Mouse (Mus musculus) kidney, adult 11 months (tissue): Measurements from ENCODE around the gene Hist2h3c1.
"Not testable (repeated sequence)": the region's sequence is repeated elsewhere in the genome, so short reads cannot be mapped to it uniquely, and the experiment has no call there.

Experiments used
- DNase-seq: peaks from one replicate; pipeline ENCODE4 v3.0.0; 2022

The Hist2h3c1 gene

GRCm38 (mm10) chr3:96235836-96236235 is 10.6 kb upstream of the Hist2h3c1 start:
- no peak for DNase-seq

- no peak for DNase-seq
These were observed 9.6 kb upstream of the Hist2h3c1 start for GRCm38 (mm10) chr3:96236834-96237334.

- no peak for DNase-seq
These were observed 9.1 kb upstream of the Hist2h3c1 start for GRCm38 (mm10) chr3:96237335-96237903.

GRCm38 (mm10) chr3:96237904-96238511 is 8.5 kb upstream of the Hist2h3c1 start:
- DNase-seq, result no peak

DNA sequence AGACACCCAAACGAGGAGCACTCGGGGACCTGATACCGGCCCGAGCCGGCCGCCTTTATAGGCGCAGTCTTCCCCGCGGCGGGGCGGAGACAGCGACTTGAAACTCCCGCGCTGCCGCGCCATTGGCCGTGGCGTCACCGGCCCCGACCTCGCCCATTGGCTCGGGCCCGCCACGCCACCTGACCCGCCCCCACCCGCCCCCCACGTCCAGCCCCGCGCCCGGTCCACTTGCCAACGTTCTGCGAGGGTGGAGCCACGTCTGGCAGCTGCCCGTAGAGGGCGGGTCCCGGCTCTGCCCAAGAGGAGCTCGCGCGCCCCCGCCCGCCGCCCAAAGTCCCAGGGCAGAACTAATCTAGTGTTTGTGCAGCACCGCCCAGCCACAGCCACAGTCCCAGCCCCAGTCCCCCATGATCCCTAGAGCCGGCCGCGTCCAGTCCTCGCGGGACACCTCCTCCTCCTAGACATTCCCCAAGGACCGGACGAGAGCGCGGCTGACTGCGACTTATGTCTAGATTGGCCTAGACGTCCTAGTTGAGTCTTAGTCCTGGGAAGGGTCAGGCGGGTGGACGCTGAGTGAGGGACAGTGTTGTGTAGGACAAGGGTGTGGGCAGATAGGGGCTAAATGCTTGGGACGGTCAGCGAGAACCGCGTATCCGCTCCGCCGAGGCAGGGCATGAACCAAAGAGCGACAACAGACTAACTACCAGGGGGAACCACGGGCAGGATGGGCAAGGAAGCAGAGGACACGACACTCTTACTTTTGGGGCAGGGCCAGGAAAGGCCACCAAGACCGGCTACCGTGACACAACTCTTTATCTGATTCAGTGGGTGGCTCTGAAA is 7.3 kb upstream of the Hist2h3c1 start, which contains the start of gene Hist2h3c2:
Hist2h3c2 (minus strand) TSS at position 174 of the 840 bp plus-strand sequence.
- peak; percentile 71 for DNase-seq

- DNase-seq, result peak; percentile 95
These were observed 6.3 kb upstream of the Hist2h3c1 start, which contains the start of gene Hist2h2aa2 for GRCm38 (mm10) chr3:96239949-96240798. Gene Hist2h2aa2, minus strand, starts transcription at chr3:96240276.

DNA sequence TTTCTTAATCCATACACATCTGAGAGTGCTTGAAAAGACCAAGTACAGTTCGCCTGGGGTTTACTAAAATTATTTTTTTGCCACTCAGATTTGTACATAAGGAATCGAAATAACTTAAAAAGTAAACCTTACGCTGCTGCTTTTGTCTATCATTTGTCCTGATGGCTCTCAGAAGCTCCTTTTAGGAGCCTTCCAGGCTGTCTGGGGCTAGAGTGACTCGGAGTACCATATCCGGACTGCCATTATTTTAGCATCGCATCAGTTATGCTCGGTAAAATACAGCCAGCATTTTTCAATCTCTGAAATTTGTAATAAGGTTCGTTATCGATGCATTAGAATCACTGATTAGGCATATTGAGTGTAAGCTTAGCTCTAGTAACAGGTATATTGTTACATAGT is 5.7 kb upstream of the Hist2h3c1 start:
- DNase-seq, result no peak

DNA sequence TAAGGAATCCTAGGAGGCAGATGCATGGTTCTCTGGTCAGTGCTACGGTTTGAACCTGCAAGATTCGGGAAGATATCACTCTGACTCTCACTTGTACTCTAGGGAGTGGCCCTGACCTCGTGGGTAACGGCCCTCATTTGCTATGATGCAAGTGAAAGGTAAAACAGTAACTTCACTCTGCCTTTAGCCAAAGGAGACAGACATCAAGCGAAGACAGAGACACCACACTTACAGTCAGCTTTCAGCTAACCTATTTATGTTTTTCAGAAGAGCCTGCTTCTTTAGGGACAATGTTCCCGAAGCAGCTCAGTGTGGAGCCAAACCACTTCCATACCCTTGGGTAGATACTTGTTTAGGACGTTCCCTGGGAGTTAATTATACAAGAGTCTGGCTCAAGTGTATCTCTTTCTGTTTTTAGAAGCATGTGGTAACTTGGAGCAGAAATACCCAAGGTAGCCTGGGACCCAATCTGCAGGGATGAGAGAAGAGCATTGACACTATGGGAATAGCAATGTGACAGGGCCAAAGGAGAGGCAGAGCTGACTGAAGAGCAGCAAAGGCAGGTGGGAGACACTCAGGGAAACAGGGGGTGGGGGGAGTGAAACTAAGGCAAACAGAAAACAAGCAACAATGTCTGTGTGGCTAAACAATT is 2.4 kb upstream of the Hist2h3c1 start:
- peak; percentile 31 for DNase-seq

DNA sequence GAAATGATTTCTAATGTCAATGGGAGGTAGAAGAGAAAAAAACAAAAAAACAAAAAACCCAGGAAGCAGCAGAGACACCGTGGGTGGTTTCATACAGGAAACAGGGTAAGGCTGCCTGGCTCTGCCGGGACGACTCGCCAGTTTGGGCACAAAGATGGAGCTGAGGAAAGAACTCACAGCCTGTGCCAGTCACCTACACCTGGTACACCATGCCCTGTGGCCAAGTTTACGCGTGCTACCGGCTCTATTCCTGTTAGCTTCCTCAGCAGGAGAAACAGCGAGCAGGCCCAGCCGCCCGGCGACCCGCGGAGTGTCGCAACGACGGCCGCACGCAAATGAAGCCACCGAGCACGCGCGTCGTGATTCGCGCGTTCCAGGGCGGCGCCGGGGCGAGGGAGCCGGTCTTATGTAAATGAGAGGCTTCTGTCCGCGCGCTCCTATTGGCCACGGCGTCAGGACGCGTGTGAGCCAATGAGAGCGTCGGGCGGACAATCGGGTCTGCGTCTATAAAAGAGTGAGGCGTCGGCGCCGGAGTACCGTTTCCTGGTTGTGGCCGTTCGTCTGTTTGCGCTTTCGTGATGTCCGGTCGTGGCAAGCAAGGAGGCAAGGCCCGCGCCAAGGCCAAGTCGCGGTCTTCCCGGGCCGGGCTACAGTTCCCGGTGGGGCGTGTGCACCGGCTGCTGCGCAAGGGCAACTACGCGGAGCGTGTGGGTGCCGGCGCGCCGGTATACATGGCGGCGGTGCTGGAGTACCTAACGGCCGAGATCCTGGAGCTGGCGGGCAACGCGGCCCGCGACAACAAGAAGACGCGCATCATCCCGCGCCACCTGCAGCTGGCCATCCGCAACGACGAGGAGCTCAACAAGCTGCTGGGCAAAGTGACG is 1.2 kb upstream of the Hist2h3c1 start, which contains the start of gene Hist2h2aa1:
Hist2h2aa1 (plus strand) TSS at position 495 of the 884 bp plus-strand sequence.
- peak; percentile 91 for DNase-seq

GRCm38 (mm10) chr3:96246018-96246417 is 467 bp upstream of the Hist2h3c1 start:
- not testable (repeated sequence) for DNase-seq

DNA sequence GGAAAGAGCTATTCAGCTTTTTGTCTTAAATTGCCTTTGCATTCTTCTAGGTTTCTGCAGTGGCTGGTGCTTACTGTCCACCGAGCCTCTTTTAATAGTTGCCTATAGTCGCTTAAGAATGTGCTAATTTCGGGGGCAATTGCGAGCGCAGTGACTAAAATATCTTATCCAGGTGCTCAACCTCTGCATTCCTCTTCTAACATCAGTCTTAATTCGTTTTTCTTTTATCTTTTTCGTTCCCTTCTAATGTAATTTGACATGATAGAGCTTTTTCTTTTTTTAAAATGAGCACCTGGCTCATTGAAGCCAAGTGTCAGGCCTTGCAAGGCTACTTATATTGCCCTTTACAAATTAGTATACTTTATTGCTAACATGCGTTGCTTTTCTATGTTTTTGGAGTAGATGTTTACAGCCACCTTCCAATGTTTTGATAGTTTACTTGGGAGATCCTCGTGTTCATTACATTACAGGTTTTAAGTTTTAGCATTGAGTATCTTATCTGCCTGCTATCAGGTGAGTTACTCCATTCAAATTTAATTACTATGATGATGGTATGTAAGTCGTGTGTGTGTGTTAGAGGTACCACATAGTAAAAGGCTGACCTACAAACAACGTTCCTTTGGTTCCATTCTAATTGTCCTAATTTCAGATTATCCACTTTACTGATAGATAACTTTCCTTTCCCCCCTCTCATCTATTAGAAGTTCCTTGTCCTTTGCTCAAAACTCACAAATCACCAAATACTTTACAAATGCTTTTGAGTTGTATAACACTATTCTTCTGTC is 1.1 kb downstream of the Hist2h3c1 start:
- no peak for DNase-seq

DNA sequence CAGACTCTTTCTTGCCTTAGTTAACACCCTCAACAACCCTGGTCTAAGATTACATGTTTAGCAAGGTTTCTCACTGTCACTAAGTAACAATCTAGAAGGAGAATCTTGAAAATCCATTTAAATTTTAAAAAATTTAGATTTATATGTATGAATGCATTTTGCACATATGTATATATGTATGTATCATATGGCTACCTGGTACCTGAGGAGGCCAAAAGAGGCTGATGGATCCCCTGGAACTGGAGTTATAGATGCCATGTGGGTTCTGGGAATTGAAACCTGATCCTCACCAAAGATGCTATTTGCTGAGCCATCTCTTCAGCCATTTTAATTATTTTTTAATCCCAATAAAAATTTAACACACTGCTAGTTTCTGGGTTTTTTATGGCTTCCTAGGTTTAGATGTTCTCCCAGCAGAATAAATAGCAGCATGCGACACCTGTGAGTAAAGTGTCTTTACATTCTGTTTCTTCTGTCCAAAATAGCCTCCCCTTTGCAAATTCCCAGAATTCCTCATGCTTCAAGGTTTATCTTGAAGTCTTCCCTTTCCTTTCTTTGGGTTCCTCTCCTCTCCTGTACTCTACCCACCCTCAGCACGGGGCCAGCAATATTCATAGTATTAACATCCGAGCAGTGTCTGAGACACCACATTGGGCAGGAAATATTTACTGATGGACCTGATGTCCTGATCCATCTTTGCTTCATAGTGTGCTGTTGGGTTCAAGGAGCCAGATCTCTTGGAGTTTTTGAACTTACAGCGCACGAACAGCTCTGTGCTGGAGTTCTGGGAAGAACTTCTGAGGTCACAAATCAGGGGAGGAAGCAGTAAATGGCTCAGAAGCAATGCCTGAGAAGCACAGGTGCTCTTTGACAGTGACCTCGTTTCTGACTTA is 1.9 kb downstream of the Hist2h3c1 start:
- no peak for DNase-seq

GRCm38 (mm10) chr3:96249034-96249345 is 2.5 kb downstream of the Hist2h3c1 start:
- DNase-seq, result no peak

GRCm38 (mm10) chr3:96250890-96251289 is 4.4 kb downstream of the Hist2h3c1 start:
- no peak for DNase-seq

DNA sequence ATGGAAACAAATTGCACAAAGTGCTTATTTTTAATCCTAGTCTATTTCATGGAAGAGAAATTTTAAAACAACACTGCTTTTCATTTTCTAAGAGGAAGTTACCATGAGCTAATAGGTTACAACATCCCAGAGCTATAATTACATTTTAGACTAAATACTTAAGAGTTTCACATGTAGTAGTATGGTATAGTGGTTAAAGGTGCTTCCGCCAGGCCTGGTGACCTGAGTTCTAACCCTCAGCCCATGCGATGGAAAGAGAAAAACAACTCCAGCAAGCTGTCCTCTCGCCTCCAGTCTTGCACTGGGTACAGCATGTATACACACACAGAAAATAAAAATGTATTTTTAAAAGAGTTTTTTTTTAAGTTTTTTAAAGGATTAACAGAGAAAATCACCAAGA is 5.3 kb downstream of the Hist2h3c1 start:
- DNase-seq, result no peak

DNA sequence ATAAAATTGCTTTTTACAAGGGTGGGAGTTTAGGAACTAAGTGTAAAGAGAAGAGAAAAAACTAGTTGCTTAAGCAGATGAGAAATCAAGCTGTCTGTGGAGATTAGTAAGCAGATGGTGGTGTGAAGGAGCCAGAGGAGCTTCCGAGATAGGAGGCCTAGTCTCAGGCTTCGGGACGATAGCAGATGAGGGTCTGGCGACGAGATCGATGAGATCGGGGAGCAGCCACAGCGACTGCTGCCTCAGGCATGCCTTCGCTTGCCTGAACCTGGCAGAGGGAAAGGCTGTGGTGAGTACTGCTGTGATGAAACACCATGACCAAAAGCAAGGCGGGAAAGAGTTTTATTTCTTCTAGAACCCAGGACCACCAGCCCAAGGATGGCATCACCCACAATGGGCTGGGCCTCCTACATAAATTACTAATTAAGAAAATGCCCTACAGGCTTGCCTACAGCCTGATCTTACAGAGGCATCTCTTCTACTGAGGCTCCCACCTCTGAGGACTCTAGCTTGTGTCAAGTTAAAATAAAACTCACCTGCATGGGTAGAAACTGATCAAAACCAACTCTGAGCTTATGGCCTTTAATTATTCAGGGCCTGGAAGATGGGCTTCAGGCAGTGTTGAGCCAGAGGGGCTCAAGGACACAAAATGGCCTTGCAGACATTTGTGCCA is 8.3 kb downstream of the Hist2h3c1 start:
- no peak for DNase-seq

DNA sequence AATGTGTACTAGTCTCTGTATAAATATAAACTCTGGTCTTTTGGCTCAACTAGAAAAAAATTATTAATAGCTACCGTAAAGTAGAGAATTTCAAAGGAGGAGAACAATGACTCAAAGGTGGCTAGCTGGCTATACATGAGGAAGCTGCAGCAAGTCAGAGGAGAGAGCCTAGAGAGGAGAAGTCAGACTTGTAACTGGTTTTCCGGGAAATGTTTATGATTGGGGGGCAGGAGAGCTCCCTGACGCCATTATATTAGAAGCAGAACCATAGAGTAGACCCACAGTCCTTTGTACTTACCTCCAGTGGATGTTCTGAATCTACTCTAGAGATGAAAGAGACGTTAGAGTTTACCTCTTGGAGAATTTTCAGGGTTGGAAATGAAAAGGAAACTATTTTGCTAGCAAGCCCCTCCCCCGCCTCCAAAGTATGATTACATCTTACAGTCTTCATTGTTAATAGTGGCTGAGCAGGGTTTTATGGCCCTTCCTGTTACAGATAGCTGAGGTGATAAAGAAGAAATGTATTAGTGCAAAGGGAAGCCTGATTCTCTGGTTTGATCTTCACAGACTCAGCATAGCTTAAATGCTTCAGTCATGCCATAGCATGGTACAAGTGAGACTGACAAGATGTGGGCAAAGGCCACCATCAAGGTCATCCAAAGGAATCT is 9.6 kb downstream of the Hist2h3c1 start:
- DNase-seq, result no peak

DNA sequence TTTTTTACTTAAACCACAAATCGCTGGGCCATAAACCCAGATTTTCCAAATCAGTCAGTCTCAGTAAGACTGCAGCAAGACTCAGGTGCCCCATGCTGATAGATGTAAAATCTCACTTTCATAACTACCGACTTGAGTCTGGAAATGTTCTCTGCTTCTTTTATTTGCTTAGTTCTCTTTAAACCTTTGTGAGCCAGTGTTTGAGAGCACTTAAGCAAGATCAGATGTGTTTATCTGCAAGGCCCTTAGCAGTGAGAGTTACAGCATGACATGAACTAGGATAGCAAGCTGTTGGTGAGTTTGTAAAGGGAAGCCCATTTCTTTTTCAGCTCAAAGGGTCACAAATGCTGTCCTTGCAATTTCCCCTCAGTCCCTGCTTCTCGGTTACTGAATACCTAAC is 10.7 kb downstream of the Hist2h3c1 start:
- DNase-seq, result no peak
